Mouse (Mus musculus) heart, postnatal 0 days (tissue): ENCODE data around the gene Kctd17. TPM values are rescaled to one million over a fixed set of nuclear protein-coding genes. Genes with fewer than 3 reads are reported as not detected.

ENCODE experiments used
- ATAC-seq: fragments of 200-750 bp; cut with Nextera tagmentation; 2 replicates; pipeline ENCODE4 v1.8.0; 2017; ENCODE audit warnings: low read depth, moderate number of reproducible peaks, moderate library complexity; ENCODE audit not compliant: insufficient read depth
- DNase-seq: peaks from one replicate; pipeline ENCODE4 v3.0.0-alpha.2; 2016; ENCODE audit warnings: low spot score
- H3K27ac ChIP-seq: fragments of 300-500 bp; sonication (generic); 2 replicates; pipeline ENCODE4 v1.5.1; 2014; ENCODE audit warnings: low read depth, mild to moderate bottlenecking
- H3K27me3 ChIP-seq: fragments of 300-500 bp; sonication (generic); 2 replicates; pipeline ENCODE4 v1.6.1; 2014; ENCODE audit warnings: low read length, mixed read lengths; ENCODE audit not compliant: control insufficient read depth, insufficient read depth
- H3K36me3 ChIP-seq: fragments of 300-500 bp; sonication (generic); replicated peaks from 2 replicates; pipeline ENCODE4 v1.6.1; 2014; ENCODE audit warnings: low read length, mixed read lengths; ENCODE audit not compliant: control insufficient read depth, insufficient read depth
- H3K4me1 ChIP-seq: fragments of 300-500 bp; sonication (generic); 2 replicates; pipeline ENCODE4 v1.6.1; 2014; ENCODE audit warnings: antibody characterized with exemption; ENCODE audit not compliant: control insufficient read depth, insufficient read depth
- H3K4me2 ChIP-seq: fragments of 300-500 bp; sonication (generic); 2 replicates; pipeline ENCODE4 v1.6.1; 2014; ENCODE audit warnings: low read depth, mild to moderate bottlenecking, low read length, moderate library complexity
- H3K4me3 ChIP-seq: fragments of 300-500 bp; sonication (generic); 2 replicates; pipeline ENCODE4 v1.5.1; 2014; ENCODE audit warnings: low read depth, low read length
- H3K9ac ChIP-seq: fragments of 300-500 bp; sonication (generic); replicated peaks from 2 replicates; pipeline ENCODE4 v1.6.1; 2014; ENCODE audit warnings: low read depth, low read length, mixed read lengths
- H3K9me3 ChIP-seq: fragments of 300-500 bp; sonication (generic); replicated peaks from 2 replicates; pipeline ENCODE4 v1.6.1; 2016; ENCODE audit warnings: low read length; ENCODE audit not compliant: control insufficient read depth
- CTCF ChIP-seq: IDR thresholded peaks from 2 replicates; pipeline ENCODE4 v1.5.1; 2016; ENCODE audit warnings: antibody characterized with exemption, control low read depth, low read depth
- EP300 ChIP-seq: IDR thresholded peaks from 2 replicates; pipeline ENCODE4 v1.6.1; 2016; ENCODE audit warnings: antibody characterized with exemption, low read depth
- WGBS: fragments of 180-500 bp; shearing (Covaris S2); extraction: QIAGEN DNeasy Blood & Tissue Kit; methylation state at CpG from one replicate; pipeline ENCODE4 v1.1.7; 2014; 5-methylcytosine and 5-hydroxymethylcytosine counted together
- polyA plus RNA-seq: library from polyadenylated mRNA; unstranded; fragments of >200 nt; fragmentation: Nextera tagmentation; extraction: Ambion mirVana; gene quantifications from 2 replicates; pipeline ENCODE4 v1.2.1, GENCODE M21; 2015
- total RNA-seq: library from RNA; depleted of rRNA; stranded (reverse); fragments of >200 nt; gene quantifications from 2 replicates; pipeline ENCODE4 v1.2.3, GENCODE M21; 2014; ENCODE audit warnings: low replicate concordance

The Kctd17 gene
- total and polyA plus RNA-seq, 2 experiments from 2014 or later, result 17.8 to 49.8 TPM

GRCm38 (mm10) chr15:78467570-78467969, 39.2 kb downstream of the Kctd17 start:
- WGBS, result 85% methylated on average over 7 of the region's 7 CpGs
- ATAC-seq (no peak), DNase-seq (no peak)
- Histone ChIP-seq H3K36me3 (no peaks in the 10 kb centered on the region), H3K27ac (no peak overlapping the region), H3K9me3 (no peaks in the 10 kb centered on the region), H3K4me2 (no peak overlapping the region), H3K4me3 (no peak overlapping the region), H3K9ac (no peak overlapping the region), H3K4me1 (peaks cover 15% of the 10 kb centered on the region; the same call in 1 of the 2 replicates), H3K27me3 (0 out of 2 replicates have a peak, but pooled peaks cover 9% of the 10 kb centered on the region)
- TF ChIP-seq CTCF (no peak), EP300 (no peak)

GRCm38 (mm10) chr15:78468379-78468937, 40.1 kb downstream of the Kctd17 start, which contains the start of gene Tmprss6:
TSS of gene Tmprss6 (minus strand) at chr15:78468634.
- DNase-seq, result no peak
- no peak within 1 kb of the TSS for H3K4me2 ChIP-seq
- H3K27ac ChIP-seq, result no peak within 1 kb of the TSS
- no peak within 1 kb of the TSS for H3K4me3 ChIP-seq
- TF ChIP-seq CTCF (no peak), EP300 (no peak)
- H3K36me3 ChIP-seq, result no peaks in the 10 kb centered on the region
- ATAC-seq, result no peak
- H3K9ac ChIP-seq, result no peak within 1 kb of the TSS
- H3K9me3 ChIP-seq, result no peaks in the 10 kb centered on the region
- WGBS, result 84% methylated on average over 7 of the region's 7 CpGs
- H3K27me3 ChIP-seq, result 0 out of 2 replicates have a peak, but pooled peaks cover 2% of the 10 kb centered on the region
- H3K4me1 ChIP-seq, result peaks cover 15% of the 10 kb centered on the region; the same call in 1 of the 2 replicates

DNA sequence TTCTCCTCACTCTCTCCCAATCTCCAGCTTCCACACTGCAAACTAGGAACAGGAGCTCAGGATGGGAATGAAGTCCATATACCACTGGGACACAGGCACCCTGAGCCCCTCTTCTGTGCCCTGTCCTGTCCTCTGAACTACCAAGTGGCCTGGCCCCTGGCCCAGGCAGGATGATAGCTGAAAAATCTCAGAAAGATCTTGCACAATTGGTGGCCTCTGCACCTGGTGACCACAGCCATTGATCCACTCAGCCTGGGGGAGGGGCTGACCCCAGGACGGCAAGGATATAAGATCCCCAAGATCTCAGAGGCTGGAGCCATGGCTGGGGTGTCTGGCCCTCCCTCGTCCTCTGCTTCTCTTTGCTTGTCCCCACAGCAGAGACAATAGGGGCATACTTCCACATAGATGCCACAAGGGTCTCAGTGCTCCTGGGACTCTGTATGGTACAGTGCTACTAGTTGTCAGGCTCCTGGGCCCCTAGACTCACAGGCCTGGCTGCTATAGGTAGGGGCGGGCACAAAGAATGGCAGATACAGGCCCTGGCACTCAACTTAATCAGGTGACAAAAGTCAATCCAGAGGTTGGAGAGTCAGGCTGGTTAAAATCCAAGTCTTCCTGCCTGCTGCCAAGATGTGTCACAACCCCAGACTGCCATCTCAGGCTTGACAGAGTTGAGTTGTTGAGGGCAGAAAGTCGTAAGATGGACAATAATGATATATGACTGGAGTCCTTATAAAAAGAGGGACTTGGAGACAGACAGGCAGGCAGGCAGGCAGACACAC, 42.3 kb downstream of the Kctd17 start:
- Histone ChIP-seq H3K4me2 (no peak overlapping the region), H3K27ac (no peak overlapping the region), H3K27me3 (no peaks in the 10 kb centered on the region), H3K36me3 (no peaks in the 10 kb centered on the region), H3K9me3 (no peaks in the 10 kb centered on the region), H3K4me1 (peaks cover 15% of the 10 kb centered on the region; the same call in 1 of the 2 replicates), H3K4me3 (no peak overlapping the region), H3K9ac (no peak overlapping the region)
- WGBS, result 45% methylated on average over 4 of the region's 4 CpGs
- TF ChIP-seq EP300 (no peak), CTCF (no peak)
- ATAC-seq (no peak; the same call in 1 of the 2 replicates), DNase-seq (no peak)

DNA sequence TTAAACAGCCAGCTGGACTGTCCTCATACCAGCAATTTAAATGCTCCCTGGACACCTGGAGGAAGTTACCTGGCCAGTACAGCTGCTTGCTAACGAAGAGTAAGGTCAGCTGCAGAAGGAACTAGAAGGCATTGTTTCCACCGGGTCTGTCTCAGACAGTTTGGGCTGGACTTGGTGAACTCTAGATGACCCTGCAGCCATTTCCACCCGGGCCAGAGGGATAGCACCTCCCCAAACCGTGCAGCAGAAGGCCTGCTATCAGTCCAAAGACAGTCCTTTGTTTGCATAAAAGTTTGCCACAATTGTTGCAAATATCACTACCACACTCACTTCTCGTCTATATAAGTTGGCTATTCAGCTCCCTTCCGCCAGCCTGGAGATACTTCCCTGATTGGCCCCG, 43.5 kb downstream of the Kctd17 start:
- ATAC-seq (no peak), DNase-seq (no peak)
- H3K4me2 ChIP-seq, result no peak overlapping the region
- H3K9me3 ChIP-seq, result no peaks in the 10 kb centered on the region
- no peaks in the 10 kb centered on the region for H3K36me3 ChIP-seq
- H3K27me3 ChIP-seq, result no peaks in the 10 kb centered on the region
- WGBS, result 37% methylated on average over 7 of the region's 7 CpGs
- no peak overlapping the region for H3K27ac ChIP-seq
- peaks cover 15% of the 10 kb centered on the region; the same call in 1 of the 2 replicates for H3K4me1 ChIP-seq
- no peak overlapping the region for H3K9ac ChIP-seq
- TF ChIP-seq EP300, result no peak
- no peak for TF ChIP-seq CTCF
- H3K4me3 ChIP-seq, result no peak overlapping the region

- peaks cover 15% of the 10 kb centered on the region; the same call in 1 of the 2 replicates for H3K4me1 ChIP-seq
- H3K9me3 ChIP-seq, result no peaks in the 10 kb centered on the region
- no peak for ATAC-seq
- no peak overlapping the region for H3K4me3 ChIP-seq
- 81% methylated on average over 6 of the region's 6 CpGs for WGBS
- TF ChIP-seq CTCF, result no peak
- H3K27me3 ChIP-seq, result 0 out of 2 replicates have a peak, but pooled peaks cover 4% of the 10 kb centered on the region
- DNase-seq, result no peak
- H3K27ac ChIP-seq, result no peak overlapping the region
- H3K9ac ChIP-seq, result no peak overlapping the region
- H3K4me2 ChIP-seq, result no peak overlapping the region
- H3K36me3 ChIP-seq, result no peaks in the 10 kb centered on the region
Measured at GRCm38 (mm10) chr15:78473442-78473841, 45.1 kb downstream of the Kctd17 start.
